Mouse (Mus musculus) small intestine, adult 2 months (tissue): ENCODE results near the gene Tmem234.

ENCODE experiments used
- CTCF ChIP-seq: fragments of 200-500 bp; IDR thresholded peaks from 2 replicates; pipeline ENCODE4 v1.5.1; 2012; ENCODE audit warnings: low read depth, mild to moderate bottlenecking, control low read depth, inconsistent platforms, low read length, moderate library complexity, mixed read lengths; ENCODE audit not compliant: insufficient replicate concordance, insufficient read length; ENCODE audit errors: extremely low read depth
- POLR2A ChIP-seq: fragments of 200-500 bp; IDR thresholded peaks from 2 replicates; pipeline ENCODE4 v1.6.1; 2012; ENCODE audit warnings: low read depth, mild to moderate bottlenecking, control low read depth, inconsistent platforms, low read length, moderate library complexity

- no peak for TF ChIP-seq CTCF
- no peak for TF ChIP-seq POLR2A
These were observed 16.7 kb downstream of the Tmem234 start for GRCm38 (mm10) chr4:129617121-129617641.
